Mouse (Mus musculus) myocyte (in vitro differentiated cells): ENCODE results near the gene Abcc1.

Experiments
- CEBPB ChIP-seq: IDR thresholded peaks from 2 replicates; pipeline ENCODE4 v1.6.1; 2011; ENCODE audit warnings: mild to moderate bottlenecking, moderate library complexity; ENCODE audit not compliant: poor library complexity, insufficient read depth, severe bottlenecking
- E2F4 ChIP-seq: IDR thresholded peaks from one replicate; pipeline ENCODE4 v1.6.1; 2011; ENCODE audit warnings: mild to moderate bottlenecking, control low read depth, moderate library complexity; ENCODE audit not compliant: insufficient read depth
- MAX ChIP-seq: IDR thresholded peaks from one replicate; pipeline ENCODE4 v1.6.1; 2011; ENCODE audit warnings: low read depth, mild to moderate bottlenecking, control low read depth
- MYOD1 ChIP-seq, 3 experiments: IDR thresholded peaks; one replicate each; pipeline ENCODE4 v1.6.1; 2011; ENCODE audit warnings: control low read depth in 2 of 3, low read depth in 2 of 3, mild to moderate bottlenecking in 2 of 3, moderate library complexity in 1 of 3; ENCODE audit not compliant: insufficient read length in 2 of 3, control insufficient read depth in 1 of 3
- POLR2A ChIP-seq: IDR thresholded peaks from one replicate; pipeline ENCODE4 v1.6.1; 2011; ENCODE audit warnings: low read depth, mild to moderate bottlenecking, control low read depth, moderate library complexity; ENCODE audit not compliant: insufficient read length
- POLR2AphosphoS2 ChIP-seq: IDR thresholded peaks from one replicate; pipeline ENCODE4 v1.6.1; 2011; ENCODE audit warnings: low read depth, control low read depth; ENCODE audit not compliant: insufficient read length
- REST ChIP-seq: IDR thresholded peaks from one replicate; pipeline ENCODE4 v1.6.1; 2011; ENCODE audit warnings: mild to moderate bottlenecking, control low read depth, moderate library complexity; ENCODE audit not compliant: insufficient read depth, insufficient read length
- SRF ChIP-seq: IDR thresholded peaks from one replicate; pipeline ENCODE4 v1.6.1; 2011; ENCODE audit warnings: low read depth; ENCODE audit not compliant: control insufficient read depth, insufficient read length
- TCF12 ChIP-seq: IDR thresholded peaks from one replicate; pipeline ENCODE4 v1.6.1; 2011; ENCODE audit warnings: mild to moderate bottlenecking, control low read depth; ENCODE audit not compliant: poor library complexity, insufficient read depth, severe bottlenecking
- TCF3 ChIP-seq: IDR thresholded peaks from one replicate; pipeline ENCODE4 v1.6.1; 2011; ENCODE audit warnings: low read depth, control low read depth; ENCODE audit not compliant: insufficient read length
- USF1 ChIP-seq: IDR thresholded peaks from one replicate; pipeline ENCODE4 v1.6.1; 2011; ENCODE audit warnings: low read depth, mild to moderate bottlenecking, control low read depth, moderate library complexity

- TF ChIP-seq POLR2A = no peak
- TF ChIP-seq TCF12 = no peak
- no peak for TF ChIP-seq E2F4
- TF ChIP-seq MYOD1 (IDR thresholded peaks at IDR 0.05; ENCODE audit: control insufficient read depth in 1 of 3, insufficient read length in 2 of 3, low read depth in 2 of 3) = no peak
- no peak for TF ChIP-seq USF1
- TF ChIP-seq SRF = no peak
- TF ChIP-seq CEBPB = no peak
- TF ChIP-seq MAX = no peak
- no peak for TF ChIP-seq TCF3
- TF ChIP-seq POLR2AphosphoS2 = no peak
- no peak for TF ChIP-seq REST
These were observed 48.4 kb upstream of the Abcc1 start for GRCm38 (mm10) chr16:14312914-14313313.
